Mouse (Mus musculus) retina, postnatal 1 day (tissue): ENCODE results near the gene Adora1.
"Not testable (repeated sequence)": the region's sequence is repeated elsewhere in the genome, so short reads cannot be mapped to it uniquely, and the experiment has no call there.

Experiments used
- DNase-seq: peaks from one replicate; pipeline ENCODE4 v3.0.0-alpha.2; 2012

Gene Adora1

GRCm38 (mm10) chr1:134235391-134235921, at the start of gene Adora1:
Adora1 (minus strand) TSS chr1:134235431.
- DNase-seq = no peak

- DNase-seq = no peak
Measured at GRCm38 (mm10) chr1:134283108-134283507, 47.9 kb upstream of the Adora1 start.

DNA sequence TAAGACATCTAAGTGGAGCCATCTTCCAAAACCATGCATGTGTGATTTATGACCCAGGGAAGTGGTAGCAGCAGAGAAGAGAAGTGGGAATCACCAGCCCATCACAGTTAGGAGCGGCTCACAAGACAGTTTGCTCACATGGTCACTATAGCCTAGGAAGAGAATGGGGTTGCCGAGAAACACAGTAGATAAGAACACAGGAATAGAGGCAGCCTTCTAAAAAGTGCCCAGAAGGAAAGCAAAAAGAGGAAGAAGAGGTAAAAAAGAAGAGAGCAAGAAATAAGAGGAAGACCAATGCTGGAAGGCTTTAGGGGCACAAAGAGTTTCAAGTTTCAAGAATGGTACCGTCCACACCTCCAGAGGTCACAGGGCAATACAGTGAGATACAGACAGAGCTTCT, 47.1 kb upstream of the Adora1 start:
- DNase-seq = no peak

- DNase-seq = no peak
Measured at GRCm38 (mm10) chr1:134281563-134281962, 46.3 kb upstream of the Adora1 start.

DNA sequence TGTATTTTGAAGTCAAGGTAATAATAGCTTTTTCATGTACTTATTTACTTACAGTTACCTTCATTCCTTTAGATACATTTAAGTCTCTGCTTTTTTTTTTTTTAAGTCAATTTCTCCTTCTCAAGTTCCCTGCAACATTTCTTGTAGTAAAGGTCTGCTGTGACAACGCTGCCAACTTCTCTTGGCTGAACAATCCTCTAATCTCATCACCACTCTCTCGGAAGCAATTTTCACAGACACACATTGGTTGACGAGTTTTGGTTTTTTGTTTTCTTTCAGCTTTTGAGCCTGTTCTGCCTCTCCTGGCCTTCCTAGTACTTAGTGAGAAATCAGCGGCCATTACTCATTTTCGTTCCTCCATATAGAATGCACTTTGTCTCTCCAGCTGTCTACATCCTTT, 44.9 kb upstream of the Adora1 start:
- DNase-seq = no peak

DNA sequence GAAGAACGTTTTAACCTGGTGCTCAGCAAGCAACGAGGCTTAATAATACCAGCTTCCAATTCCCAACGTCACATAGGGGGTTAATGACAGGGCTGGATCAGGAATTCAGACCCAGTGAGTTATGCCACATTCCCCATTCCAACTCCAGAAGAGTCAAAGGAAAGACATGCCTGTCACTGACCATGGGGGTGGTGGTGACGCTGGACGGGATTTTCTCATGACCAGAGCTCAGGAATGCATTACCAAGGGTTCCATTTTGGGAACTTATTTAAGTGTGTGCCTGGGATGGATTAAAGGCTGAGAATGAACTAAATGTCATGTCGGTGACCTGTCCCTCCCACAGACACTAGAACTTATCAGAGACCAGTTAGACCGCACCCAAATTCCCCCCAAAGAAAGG, 41.6 kb upstream of the Adora1 start:
- no peak for DNase-seq

GRCm38 (mm10) chr1:134275616-134276464, 40.6 kb upstream of the Adora1 start:
- no peak for DNase-seq

- no peak for DNase-seq
Measured at GRCm38 (mm10) chr1:134274483-134274920, 39.3 kb upstream of the Adora1 start.

GRCm38 (mm10) chr1:134273493-134274395, 38.5 kb upstream of the Adora1 start:
- DNase-seq = no peak

GRCm38 (mm10) chr1:134272754-134273250, 37.6 kb upstream of the Adora1 start:
- DNase-seq = peak; percentile 73

- DNase-seq = no peak
Measured at GRCm38 (mm10) chr1:134270026-134270425, 34.8 kb upstream of the Adora1 start.

GRCm38 (mm10) chr1:134265797-134266196, 30.6 kb upstream of the Adora1 start:
- DNase-seq = peak; percentile 28

DNA sequence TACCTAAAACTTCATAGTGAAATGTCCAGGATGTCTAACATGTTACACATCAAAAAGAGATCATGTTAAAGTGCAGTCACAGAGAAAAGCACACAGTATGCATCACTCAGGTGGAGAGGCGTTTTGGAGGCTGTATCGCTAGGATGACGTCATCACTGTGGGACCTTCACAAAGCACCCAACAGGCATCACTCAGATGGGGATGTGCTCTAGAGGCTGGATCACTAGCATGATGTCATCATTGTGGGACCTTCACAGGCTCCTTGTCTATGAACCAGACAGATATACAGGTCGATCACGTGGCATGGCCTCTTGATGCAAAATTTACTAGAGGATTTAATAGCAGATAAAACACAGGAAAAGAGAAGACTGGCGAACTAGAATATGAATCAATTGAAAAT, 29.1 kb upstream of the Adora1 start:
- no peak for DNase-seq

- DNase-seq = not testable (repeated sequence)
Measured at GRCm38 (mm10) chr1:134249681-134250080, 14.4 kb upstream of the Adora1 start.

- DNase-seq = no peak
Measured at GRCm38 (mm10) chr1:134246590-134246989, 11.4 kb upstream of the Adora1 start.

DNA sequence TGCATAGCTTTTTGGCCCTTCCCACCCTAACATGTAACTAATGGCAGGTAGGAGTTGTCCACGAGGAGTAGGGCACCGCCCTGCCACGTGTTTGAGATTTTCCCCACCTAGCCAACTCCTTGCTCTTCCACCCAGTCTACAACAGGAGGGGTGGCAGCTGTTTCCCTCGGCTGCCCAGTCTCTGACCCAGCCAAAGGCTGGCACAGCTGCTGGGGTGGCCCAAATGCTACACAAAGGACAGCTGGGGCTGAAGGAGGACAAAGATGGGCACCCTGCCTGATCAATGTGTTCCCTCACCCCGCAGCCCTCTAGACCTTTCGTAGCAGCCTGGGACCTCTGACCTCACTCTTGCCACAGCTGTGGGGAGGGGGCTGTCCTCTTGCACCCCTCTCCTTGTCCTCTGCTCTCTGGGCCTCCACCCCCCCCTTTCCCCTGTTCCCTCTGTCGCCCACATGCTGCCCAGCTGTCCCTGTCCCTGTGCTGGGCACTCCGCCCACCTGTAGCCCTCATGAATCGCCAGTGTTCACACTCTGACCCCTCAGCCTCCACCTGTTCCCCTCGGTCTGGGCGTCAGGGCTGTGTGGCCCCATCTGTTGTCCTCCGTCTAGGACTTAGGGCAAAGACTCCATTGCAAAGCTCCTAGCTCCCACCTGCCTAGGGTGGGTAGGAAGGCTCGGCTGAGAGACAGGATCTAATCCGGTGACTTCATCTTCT, 9.9 kb upstream of the Adora1 start:
- peak; percentile 65 for DNase-seq

DNA sequence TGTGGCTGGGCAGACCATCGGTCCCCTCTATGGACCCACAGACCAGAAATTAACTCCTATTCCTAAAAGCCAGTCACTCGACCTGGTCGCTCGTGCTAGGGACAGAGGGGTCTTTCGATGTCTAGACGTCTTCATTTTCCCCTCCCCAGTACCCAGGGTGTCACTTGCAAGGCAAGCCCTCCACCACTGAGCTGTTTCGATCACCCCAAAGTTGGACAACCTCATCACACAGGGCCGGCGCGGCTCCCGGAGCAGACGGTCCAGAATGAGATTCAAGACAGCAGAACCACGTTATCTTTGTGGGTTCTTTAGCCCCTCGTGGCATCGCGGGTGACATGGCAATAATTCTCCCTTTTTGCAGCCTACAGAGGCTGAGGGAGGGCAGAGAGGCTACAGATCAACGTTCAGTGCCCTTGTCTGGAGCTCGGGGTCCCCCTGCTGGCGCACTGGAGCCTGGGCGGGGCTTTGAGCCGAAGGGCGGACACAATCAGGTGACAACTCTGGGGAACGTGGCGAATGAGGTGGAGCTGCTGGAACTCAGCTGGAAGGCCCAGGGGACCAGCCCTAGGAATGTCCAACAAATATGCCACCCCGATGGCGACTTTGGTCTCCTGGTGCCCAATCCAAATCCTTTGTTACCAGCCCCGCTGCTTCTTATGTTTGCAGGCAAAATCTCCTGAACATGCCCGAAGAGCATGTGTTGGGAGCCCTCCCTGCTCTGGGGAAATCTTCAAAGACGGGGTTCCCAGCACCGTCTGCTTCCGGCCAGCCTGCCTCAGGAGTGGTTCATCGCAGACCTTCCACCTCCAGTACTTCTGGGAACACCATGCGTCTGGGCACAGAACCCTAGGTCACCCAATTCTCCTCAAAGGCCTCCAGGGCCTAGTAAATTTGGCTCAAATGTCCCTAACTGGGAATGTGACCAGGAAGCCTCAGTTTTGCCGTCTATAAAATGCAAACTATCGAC, 9.0 kb upstream of the Adora1 start:
- DNase-seq = peak; percentile 88

DNA sequence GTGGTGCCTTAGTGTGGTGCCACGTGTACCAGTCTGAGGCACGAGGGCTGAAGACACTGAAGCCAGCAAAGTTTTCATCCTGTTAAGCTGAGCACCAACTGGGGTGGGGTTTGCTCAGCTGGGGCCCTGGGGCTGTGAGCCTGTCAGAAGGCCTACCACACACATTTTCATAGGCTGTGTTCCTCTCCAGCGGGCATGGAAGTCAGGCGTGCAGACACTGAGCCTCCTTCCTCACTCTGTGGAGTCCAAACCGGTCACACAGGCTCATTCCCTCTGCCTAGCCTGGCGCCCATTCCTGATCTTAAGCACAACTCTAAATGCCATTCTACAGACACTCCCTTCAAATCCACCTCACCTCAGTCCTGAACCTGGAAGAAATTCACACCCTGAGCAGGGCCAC, 8.3 kb upstream of the Adora1 start:
- DNase-seq = no peak

DNA sequence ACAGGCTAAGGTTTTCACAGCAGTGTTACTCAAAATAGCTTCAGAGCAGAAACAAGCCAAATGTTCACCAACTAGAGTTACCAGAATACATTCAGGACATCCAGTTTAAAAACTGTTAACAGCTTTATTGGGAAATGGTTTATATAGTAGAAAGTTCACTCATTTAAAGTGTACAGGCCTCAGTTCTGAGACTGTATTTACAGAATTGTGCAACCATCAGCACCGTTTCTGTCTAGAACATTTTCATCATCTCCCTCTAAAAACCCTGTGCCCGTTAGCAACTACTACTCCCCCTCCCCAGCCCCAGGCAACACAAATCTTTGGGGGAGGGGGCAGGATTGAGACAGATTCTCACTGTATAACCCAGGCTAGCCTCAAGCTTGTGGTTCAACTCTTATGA, 7.1 kb upstream of the Adora1 start:
- DNase-seq = no peak

- no peak for DNase-seq
Measured at GRCm38 (mm10) chr1:134241298-134241697, 6.1 kb upstream of the Adora1 start.

DNA sequence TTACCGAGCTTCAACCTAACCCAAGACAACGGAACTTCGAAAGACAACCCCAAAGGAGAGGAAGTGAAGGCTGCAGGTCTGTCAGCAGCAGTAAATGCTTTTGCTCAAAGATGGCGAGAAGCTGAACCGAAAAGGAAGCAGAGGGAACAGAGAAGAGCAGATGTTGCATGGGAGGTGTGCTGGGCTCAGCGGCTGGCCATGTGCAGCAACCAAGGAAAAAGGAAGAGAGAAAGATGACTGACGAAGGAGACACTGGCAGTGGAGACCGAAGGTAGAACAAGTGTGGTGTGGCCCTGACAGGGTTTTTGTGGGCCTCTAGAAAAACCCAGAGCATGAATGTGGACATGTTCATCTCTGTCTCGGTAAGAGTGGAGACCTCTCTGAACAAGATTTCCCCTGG, 5.5 kb upstream of the Adora1 start:
- DNase-seq = no peak
